Mouse (Mus musculus) brain, embryonic 18.5 days (tissue): ENCODE data around the gene Map1s.

Experiments used
- DNase-seq: peaks from one replicate; pipeline ENCODE4 v3.0.0-alpha.2; 2012; ENCODE audit warnings: low read depth, low spot score

Map1s gene

GRCm38 (mm10) chr8:70898661-70899198 is 7.0 kb upstream of the Map1s start:
- DNase-seq, result no peak

DNA sequence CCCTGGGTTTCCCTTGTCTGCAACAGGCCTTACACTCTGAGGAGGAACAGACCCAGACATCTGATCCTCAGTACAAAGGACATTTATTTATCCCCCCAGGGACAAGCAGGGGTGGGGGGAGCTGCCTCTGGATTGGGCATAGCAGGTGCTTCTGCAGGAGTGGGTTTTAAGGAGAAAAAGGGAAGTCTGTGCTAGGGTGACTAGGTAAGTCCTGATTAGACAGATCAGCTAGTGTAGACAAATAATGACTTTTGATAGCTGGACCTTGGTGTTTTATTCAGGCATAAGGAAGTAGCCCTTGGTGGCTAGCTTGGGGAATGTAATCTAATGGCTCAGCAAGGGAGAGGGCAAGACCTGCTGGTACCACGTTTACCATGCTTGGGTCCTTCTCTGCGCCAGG is 6.5 kb upstream of the Map1s start:
- DNase-seq, result no peak

DNA sequence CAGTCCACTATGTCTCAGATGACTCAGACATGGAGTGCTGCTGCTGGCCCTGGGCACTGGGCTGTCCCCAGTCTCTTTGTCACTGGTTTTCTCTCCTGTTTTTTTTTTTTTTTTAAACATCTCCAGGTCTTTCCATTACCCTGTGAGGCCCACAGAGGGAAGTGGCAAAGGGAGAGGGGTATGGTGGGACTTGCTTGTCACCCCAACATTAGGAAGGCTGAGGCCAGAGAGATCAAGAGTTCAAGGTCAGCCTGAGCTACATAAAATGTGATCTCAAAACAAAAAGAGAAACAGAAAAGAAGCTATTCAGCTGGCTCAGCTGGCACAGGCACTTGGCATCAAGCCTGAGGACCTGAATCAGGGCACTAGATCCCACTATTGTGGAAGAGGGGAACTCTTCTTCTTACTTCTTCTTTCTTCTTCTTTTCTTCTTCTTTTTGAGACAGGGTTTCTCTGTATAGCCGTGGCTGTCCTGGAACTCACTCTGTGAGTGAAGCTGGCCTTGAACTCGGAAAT is 4.8 kb upstream of the Map1s start:
- DNase-seq, result no peak

- DNase-seq, result no peak
Measured at GRCm38 (mm10) chr8:70902211-70902610, 3.5 kb upstream of the Map1s start.

- DNase-seq, result no peak
Measured at GRCm38 (mm10) chr8:70903112-70903511, 2.6 kb upstream of the Map1s start.

DNA sequence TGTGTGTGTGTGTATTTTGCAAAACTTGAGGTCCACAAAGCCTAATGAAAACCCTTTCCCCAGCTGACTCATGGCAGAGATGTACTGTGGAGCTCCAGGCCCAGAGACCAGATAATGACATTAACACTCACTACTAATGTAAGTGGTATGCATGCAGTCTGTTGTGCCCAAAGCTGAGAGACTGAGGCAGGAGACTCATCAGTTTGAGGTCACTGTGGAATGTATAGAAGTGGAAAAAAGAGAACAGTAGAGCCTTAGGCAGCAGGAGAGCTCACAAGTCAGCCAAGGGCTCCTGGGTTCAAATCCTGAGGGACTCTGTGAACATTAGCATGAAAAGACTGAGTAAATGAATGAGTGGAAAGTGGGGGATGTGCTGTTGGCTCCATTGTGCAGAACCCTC is 2.1 kb upstream of the Map1s start:
- DNase-seq, result no peak

GRCm38 (mm10) chr8:70904532-70904931 is 1.2 kb upstream of the Map1s start:
- DNase-seq, result no peak

GRCm38 (mm10) chr8:70905463-70905830 is 285 bp upstream of the Map1s start:
- DNase-seq, result no peak

- DNase-seq, result no peak
Measured at GRCm38 (mm10) chr8:70907518-70907917, 1.8 kb downstream of the Map1s start.

DNA sequence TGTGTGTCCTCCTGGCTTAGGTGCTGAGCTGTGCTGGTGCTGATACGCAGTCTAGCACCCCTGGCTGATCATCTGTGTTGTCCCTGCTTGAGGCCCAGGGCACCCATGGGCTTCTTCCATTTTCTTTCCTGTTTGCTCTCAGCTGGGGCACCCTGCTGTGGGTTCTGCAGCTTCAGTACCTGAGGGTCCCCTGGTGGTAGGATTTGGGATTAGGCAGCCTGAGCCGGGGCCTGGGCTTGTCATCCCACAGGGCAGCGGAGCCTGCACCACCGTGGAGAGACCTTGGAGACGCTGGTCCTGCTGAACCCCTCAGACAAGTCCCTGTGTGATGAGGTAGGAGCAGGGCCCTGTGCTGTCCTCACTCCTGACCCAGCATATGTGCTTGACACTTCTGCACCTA is 5.9 kb downstream of the Map1s start:
- DNase-seq, result no peak

DNA sequence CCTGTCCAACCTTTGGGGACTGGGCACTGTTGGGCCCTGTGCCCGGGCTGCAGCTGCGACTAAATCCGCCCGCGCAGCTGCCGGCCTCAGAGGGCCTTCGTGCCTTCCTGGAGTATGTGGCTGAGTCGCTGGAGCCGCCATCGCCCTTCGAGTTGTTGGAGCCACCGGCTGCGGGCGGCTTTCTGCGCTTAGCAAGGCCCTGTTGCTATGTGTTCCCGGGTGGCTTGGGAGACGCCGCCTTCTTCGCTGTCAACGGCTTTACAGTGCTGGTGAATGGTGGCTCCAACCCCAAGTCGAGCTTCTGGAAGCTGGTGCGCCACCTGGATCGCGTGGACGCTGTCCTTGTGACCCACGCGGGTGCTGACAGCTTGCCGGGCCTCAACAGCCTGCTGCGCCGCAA is 7.2 kb downstream of the Map1s start:
- DNase-seq, result no peak

DNA sequence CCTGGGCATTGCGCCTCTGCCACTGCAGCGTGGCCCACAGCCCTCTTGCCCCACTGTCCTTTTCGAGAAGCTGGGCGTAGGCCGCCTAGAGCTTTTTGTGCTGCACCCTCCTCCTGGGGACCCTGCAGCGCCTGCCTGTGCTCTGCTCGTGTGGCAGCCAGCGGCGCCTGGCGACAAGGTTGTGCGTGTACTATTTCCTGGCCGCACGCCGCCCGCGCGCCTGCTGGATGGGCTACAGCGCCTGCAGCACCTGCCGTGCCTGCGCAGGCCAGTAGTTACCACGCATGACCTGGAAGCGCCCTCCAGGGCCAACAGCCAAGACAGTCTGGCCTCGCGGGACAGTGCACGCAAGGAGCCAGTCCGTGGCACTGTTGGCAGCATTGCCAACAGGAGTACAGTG is 7.8 kb downstream of the Map1s start:
- no peak for DNase-seq

DNA sequence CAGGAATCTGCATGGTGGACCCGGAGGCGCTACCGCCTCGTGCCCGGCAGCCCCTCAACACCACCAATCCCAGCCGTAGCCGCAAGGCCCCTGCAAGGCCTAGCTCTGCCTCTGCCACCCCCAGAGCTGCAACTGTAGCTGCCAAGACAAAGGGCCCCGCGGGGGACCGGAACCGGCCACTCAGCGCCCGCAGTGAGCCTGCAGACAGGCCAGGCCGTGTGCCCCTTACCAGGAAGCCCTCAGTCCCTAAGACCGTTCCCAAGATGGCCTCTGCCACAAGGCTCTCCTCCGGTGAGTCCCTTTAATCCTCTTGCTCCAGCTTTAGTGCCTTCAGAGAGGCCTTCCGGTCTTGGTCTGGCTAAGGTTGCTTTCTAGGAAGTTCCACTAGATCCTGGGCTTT is 9.0 kb downstream of the Map1s start:
- DNase-seq, result no peak

DNA sequence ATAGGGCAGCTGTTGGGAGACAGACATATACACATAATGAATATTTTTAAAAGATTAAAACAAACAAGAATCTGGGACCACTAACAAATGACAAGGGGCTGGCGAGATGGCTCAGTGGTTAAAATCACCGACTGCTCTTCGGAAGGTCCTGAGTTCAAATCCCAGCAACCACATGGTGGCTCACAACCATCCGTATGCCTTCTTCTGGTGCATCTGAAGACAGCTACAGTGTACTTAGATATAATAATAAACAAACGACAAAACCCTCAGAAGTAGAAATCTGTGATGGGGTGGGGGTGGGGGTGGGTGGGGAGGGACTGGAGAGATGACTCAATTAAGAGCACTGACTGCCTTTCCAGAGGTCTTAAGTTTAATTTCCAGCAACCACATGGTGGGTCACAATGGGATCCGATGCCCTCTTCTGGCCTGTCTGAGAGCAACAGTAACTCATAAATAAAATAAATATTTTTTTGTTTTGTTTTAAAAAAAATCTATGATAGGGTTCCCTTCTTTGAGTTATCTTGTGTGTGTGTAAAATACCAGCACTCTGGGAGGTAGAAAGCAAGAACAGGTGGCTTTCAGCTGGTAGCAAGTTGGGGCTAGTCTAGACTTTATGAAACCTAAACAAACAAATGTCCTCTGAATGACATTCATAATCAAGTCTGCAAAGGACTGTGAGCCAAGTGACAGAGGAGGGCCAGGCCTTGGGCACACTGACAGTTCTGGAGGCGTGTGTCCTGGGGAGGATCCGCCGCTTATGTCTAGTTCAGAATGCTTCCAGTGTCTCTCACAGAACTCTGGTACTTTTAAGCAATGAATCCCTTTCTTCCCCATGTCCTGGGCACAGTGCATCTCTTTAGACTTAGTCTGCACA is 14.6 kb downstream of the Map1s start:
- DNase-seq, result no peak

DNA sequence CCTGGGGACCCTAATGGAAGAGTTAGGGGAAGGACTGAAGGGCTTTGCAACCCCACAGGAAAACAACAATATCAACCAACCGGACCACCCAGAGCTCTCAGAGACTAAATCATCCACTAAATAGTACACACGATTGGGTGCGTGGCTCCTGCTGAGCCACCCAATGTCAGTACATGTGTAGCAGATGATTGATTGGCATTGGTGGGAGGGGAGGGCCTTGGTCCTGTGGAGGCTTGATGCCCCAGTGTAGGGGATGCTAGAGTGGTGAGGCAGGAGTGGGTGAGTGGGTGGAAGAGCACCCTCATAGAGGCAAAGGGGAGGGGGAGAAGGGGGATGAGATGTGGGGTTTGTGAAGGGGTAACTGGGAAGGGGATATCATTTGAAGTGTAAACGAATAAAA is 18.4 kb downstream of the Map1s start:
- DNase-seq, result no peak

GRCm38 (mm10) chr8:70925754-70926153 is 20.0 kb downstream of the Map1s start:
- no peak for DNase-seq

GRCm38 (mm10) chr8:70926396-70926795 is 20.7 kb downstream of the Map1s start:
- DNase-seq, result no peak

DNA sequence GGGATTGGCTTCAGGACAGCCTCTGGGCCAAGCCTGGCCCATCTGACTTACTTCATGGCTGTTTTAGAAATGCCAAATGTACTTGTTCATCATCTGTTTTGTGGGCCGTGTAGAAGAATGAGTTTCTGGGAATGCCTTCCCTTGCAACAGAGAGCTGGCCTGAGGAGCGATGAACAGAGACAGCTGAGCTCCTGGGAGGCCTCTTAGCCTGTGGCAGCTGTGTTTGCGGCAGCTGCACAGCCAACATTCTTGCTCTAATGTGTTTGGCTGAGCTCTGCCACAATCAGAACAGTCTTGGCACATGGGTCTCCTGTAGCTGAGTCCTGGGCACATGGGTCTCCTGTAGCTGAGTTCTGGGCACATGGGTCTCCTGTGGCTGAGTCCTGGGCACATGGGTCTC is 22.4 kb downstream of the Map1s start:
- no peak for DNase-seq

- DNase-seq, result no peak
Measured at GRCm38 (mm10) chr8:70928778-70929322, 23.1 kb downstream of the Map1s start.

GRCm38 (mm10) chr8:70931731-70932130 is 26.0 kb downstream of the Map1s start:
- DNase-seq, result no peak

- DNase-seq, result no peak
Measured at GRCm38 (mm10) chr8:70933036-70933435, 27.3 kb downstream of the Map1s start.

- DNase-seq, result no peak
Measured at GRCm38 (mm10) chr8:70934786-70935185, 29.1 kb downstream of the Map1s start.

DNA sequence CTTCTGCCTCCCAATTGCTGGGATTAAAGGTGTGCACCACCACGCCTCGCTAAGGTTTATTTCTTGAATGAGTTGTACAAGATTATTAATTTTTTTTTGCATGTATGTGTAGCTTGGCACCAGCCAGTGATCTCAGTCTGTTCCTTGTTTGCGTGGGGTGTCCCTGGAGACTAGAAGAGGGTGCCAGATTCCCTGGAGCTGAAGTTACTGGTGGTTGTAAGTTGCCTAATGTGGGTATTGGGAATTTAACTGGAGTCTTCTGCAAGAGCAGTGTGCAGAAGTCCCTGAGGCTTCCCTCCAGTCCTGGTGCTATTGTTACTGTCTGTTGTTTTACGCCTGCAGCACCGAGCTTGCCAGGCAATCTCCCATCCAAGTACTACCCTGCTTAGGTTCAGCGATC is 31.5 kb downstream of the Map1s start:
- no peak for DNase-seq
